Mouse (Mus musculus) ovary, postnatal 14 days (tissue): Measurements from ENCODE around the gene Gucy2e.

Experiments used
- DNase-seq: peaks from one replicate; pipeline ENCODE4 v3.0.0; 2022; ENCODE audit warnings: low spot score

Gene Gucy2e

DNA sequence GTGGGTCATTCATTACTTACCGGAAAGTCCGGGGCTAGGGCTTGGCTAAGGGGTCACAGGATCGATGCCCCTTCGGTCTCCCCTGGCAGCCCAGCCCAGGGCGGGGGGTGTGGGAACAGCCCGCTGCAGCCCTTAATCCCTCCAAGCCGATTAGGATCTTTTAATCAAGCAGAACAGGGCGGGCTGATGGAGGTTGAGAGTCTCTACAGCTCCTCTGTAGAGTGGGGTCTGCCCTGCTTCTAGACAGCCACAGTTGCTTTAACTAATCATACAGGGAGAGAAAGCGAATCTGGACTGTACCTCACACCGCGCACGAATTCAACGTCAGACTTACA is at the start of gene Gucy2e:
Gene Gucy2e, minus strand, starts transcription at position 111 of the 335 bp plus-strand sequence.
- no peak for DNase-seq

DNA sequence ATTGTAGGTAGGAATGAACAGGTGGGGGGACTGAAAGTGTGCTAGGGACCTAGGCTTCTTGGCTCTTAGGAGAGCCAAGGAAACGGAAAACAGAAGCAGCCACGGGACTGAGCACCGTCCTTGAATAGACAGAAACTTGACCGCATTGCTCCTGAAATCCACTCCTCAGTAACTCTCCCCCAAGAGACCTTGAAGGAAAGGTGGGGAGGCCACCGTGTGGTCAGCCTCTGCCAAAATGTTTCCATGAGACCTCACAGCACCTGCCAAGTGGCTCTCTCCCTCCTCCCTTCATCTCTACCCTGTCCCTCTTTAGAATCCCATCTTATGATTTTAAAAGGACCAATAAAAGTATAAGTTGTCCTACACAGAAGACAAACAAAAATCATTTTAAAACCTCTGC is 40.4 kb upstream of the Gucy2e start:
- DNase-seq = no peak

DNA sequence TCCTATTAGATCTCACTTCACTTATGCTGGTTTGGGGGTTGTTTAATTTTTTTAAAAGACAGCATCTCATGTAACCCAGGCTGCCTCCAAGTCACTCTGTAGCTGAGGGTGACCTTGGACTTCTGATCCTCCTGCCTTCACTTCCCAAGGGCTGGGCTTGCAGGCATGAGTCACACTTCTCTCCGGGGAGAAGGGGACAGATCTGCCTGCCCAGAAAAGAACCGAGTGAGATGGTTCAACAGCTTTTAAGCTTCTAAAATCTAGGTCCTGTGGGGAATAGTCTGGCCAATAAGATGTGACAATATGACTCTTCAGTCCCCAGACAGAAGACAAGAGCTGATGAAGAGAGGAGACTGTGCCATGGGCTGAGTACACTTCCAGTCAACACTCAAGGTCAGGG is 39.2 kb upstream of the Gucy2e start:
- no peak for DNase-seq

DNA sequence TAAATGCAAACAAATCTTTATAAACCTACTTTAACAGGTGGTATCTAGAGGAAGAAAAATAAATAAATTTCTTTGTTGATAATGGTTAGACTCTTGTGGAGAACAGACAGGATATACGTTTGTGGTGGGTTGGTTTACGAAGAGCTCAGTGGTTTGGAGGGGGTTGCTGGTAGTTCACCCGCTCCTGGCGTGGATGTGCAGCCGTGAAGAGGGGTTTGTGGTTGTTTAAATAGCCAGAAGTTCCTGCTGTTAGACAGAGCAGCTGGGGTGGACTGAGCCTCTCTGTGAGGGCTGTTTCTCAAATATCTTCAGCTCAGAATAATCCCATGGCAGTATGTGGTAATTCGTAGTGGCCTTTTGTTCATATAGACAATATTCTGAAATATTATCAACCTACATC is 38.8 kb upstream of the Gucy2e start:
- no peak for DNase-seq

DNA sequence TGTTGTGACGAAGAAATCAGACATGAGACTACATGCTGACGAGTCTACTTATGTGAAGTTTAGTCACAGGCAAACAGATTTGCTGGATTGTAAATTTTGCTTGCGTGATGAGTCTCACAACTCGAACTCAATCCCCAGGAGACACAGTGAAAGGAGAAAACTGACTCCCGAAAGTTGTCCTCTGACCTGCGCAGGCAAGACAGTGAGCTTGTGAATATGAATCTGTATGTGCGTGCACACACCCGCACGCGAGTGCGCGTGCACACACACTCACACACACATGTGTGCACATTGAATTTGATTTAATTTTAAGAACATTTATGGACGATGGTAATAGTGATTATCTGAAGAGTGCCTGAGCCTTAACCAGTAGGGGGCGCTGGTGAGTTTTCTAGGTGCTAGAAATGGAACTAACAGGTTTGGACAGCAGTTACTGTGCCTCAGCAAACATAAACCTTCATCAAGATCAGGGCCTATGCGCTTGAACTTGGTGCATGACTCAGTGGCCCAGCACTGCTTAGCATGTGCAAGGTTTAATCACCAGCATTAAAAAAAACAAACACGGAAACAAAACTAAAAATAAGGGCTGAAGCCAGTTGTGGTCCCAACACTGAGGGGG is 35.4 kb upstream of the Gucy2e start:
- peak; percentile 75 for DNase-seq

DNA sequence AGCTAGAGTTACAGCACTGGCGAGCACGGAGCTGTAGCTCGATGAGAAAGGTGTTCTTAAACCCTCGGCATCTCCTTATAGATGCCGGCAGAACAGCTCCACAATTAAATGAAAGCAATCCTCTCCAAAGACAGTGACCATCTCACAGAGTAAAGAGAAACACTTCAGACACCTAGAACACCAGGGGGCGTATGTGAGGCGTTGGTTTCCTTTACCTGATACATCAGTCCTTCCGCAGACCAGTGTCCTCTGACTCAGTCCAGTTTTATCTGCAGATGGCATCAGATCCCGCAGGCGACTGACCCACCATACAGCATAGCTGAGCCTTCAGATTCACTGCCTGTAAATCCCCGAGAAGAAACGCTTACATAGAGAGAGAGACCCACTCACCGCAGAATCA is 32.7 kb upstream of the Gucy2e start:
- peak; percentile 68 for DNase-seq

DNA sequence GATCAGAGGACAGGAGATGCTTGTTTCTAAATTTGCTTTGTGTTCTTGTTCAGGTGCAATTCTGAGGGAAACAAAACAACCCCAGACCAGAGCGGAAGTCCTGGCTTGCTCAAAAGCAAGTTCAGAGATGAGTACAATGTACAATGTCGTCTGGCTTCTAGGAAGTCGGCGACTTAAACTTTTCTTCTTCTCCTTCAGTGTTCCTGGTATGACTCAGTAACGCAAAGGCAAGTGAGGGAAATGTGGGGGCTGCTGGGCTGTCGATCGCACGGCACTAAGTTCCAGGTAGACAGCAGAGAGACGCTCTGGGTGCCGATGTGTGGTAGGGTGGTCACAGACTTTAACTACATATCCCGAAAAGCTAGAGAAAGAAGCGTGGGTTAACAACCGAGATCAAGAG is 31.3 kb upstream of the Gucy2e start:
- DNase-seq = no peak

DNA sequence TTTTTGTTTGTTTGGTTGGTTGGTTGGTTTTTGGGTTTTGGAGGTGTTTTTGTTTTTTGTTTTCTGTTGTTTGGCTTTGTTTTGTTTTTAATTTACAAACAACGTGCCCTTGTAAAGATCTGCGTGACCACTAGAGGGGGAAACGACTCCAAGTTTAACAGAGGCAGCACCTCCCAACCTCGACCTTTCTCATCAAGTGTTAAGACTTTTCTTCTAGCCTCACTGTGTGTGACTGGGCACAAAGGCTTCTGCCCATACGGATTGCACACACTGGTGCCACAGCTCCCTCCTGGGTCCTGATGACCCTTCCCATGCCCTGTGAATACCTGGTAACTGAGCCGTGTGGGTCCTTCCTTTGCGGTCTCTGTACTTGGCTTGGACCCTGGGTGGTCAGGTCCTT is 30.5 kb upstream of the Gucy2e start:
- DNase-seq = no peak

DNA sequence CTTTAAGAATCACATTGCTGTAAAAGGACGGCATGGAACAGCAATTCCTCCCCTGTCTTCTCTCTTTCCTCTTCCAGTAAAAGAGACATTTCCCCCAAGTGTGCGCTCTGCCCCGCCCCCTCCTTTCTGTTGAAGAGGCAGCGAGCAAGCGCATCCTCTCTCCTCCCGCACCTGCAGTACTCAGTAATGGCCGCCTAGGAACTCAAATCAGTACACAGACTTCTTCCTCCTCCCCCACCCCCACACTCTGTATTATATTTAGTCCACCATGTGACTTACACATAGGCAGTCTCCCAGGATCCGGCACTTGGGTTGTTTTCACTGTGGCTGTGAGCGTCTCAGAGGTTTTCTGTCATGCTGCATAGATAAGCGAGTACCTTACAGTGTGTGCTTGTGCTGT is 29.4 kb upstream of the Gucy2e start:
- DNase-seq = no peak

DNA sequence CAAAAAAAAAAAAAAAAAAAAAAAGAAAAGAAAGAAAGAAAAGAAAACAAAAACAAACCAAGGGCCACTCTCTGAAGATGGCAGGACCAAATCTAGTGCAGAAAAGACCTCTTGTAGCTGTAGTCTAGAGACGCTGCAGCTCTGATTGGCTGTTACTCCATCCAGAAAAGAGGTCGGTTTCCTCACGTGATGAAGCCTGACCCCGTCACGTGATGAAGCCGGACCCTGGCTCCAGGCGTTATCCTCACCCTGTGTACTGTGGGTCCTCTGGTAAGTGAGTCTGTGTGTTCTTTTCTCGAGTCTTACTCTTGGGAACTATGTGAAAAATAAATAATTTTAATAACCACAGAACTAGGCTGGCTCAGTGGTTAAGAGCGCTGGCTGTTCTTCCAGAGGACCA is 28.6 kb upstream of the Gucy2e start:
- no peak for DNase-seq

DNA sequence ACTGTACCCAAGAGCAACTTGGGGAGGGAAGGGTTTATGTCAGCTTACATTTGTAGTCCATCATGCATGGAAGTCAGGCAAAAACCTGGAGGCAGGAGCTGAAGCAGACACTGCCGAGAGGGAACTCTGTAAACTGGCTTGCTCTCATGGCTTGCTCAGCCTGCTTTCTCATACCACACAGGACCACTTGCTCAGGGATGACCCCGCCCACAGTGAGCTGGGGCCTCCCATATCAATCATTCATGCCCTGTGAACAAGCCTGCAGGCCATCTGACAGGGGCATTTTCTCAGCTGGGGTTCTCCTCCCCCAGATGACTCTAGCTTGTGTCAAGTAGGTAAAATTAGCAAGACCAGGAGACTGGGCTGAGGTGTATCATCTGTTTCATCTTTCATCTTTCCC is 27.4 kb upstream of the Gucy2e start:
- DNase-seq = no peak

DNA sequence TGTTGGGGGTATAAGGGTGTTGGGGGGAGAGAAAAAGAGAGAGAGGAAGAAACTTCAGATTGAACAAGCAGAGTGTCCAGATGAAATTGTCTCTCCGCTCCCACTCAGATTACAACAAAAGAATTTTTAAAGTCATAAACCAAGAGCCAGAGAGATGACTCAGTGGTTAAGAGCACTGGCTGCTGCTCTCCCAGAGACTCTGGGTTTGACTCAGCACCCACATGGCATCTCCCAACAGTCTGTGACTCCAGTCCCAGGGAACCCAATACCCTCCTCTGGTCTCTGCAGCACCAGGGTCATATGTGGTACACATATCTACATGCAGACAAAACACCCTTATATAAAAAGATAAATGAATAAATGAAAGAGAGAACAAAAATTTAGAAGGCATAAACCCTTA is 23.3 kb upstream of the Gucy2e start:
- no peak for DNase-seq

DNA sequence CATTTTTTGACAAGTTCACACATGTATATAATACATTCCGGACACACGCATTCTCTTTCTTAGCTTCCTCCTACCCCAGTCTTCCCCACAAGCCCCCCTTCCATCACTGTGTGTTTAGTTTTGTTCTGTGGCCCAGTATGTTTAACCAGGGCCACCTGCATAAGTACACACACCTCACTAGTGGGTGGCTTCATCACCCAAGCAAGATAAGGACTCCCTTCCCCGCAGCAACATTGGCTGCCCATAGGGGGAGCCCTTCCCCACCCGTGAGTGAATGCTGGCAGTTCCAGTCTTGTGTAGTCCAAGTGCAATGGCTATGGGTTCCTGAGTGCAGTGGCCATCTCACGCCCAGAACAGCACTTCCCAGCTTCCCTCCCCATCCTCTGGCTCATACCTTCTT is 21.5 kb upstream of the Gucy2e start:
- DNase-seq = no peak

DNA sequence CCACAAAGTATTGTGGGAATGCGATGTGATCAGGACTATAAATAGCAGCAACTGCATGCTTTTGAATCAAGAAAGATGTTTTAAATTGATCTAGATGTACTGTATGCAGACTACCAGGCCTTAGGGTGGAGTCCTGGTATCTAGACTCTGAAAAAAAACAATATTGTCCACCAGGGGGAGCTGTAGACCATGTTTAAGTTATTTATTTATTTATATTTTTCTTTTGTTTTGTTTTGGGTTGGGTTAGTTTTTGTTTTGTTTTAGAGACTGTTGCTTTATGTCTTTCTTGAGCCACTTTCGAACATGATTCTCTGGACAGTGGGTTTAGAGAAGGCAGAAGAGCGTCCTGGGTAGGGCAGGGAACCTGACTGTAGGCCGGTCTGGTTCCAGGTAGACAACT is 21.0 kb upstream of the Gucy2e start:
- DNase-seq = peak; percentile 42

DNA sequence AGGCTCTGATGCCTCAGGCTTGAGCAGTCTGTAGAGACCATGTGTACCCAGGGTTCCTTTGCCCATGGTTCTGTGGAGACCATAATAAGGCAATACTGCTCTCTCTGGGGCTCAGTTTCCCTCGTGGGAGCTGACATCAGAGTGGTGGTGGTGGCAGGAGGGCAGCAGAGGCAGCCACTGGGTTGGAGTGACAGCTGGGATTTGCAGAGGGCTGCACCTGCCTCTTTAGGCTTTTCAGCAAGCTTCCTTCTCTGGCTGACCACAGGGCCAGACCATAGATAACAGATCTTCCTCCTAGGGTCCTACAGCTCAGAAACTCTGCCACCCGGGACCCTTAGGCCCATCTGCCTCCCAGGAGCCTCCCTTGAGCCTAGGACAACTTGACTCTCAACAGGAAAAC is 20.2 kb upstream of the Gucy2e start:
- no peak for DNase-seq

DNA sequence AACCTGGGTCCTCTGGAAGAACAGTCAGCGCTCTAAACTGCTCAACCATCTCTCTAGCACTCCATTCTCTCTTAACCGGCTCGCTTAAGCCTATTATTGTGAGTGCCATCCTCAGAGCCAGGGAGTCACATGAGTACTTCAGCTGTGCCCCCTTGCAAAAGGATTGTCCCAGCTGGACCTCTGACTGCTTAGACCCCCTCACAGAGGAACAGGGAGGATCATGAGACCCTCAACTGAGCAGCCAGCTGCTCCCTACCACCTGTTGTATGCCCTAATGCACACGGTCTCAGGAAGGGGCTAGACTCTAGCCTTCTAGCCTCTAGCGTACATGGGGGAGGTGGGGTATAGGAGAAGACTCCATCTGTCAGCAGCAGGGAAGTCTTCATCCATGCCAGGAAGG is 18.0 kb upstream of the Gucy2e start:
- DNase-seq = no peak

DNA sequence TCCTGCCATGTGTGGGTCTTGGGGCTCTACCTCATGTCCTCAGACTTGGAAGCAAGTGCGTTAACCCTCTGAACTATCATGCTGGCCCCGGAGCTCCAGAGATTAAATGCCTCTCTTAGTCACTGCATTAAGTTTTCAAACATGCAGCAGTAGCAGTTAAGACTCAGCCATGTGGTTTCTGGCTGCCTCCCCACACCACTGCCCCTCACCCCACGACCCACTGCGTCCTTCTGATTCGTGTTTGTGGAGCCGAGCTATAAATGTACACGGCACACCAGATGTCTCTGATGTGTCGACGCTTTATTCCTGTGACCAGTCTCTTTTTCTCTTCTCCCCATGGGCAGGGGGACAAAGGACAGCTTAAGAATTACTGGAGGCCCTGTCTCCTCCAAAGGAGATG is 16.3 kb upstream of the Gucy2e start:
- no peak for DNase-seq

DNA sequence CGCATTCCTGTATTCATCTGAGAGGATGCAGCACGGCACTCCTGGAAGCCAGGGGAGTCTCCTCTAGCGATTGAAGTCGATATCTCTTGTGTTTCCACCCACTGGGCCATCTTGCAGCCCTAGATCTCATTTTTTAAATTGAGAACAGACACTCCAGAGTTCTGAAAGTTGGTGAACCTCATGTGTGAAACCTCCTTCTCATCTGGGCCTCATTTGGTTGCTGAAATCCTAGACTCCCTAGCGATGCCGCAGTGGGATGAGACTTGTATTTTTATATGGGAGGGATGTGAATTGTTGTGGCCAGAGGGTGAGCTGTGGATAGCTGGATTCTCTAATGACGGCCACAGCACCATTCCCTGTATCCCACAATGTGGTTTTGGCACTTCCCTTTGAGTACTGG is 15.1 kb upstream of the Gucy2e start:
- no peak for DNase-seq

DNA sequence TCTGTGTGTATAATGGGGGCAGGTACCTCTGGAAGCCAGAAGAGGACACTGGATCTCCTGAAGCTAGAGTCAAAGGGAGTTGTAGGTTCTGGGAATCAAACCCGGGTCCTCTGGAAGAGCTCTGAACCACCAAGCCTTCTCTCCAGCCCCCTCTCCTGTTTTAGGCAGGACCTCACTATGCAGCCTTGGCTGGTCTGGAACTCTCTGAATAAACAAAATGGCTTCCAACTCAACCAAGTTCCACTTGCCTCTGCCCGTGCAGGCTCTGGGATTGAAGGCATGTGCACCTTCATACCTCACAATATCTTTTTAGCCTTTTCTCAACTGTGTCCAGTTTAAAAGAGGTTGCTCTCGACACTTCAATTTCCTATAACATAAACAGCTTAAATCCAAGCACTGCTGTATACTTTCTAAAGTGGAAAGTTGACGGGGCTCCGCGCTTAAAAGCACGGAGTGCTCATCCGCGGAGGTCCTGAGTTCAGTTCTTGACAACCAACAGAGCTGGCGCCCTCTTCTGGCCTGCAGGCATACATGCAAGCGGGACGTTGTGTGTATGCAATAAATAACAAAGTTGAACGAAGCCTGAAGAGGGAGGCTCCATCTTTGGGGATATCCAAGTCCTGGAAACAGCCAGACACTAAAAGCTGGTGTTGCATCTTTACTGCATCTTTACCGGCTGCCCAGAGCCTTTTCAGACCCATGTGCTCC is 14.5 kb upstream of the Gucy2e start:
- DNase-seq = no peak

DNA sequence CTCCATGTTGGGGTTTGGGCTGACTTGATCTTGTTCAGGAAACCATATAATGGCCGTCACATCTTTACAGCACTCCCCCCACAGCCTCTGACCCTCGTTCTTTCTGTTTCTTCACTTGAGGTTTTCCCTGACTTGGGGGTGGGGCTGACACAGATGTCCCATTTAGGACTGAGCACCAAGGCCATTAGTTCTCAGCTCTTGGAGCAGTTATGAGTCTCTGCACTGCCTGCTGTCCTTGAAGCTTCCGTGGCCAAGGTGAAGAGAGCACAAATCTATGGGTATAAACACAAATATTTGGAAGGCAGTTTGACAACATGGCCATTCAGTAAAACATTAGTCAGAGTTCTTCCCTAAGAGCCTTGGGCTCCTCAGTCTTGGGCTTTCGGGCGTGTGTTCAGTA is 13.3 kb upstream of the Gucy2e start:
- DNase-seq = no peak

DNA sequence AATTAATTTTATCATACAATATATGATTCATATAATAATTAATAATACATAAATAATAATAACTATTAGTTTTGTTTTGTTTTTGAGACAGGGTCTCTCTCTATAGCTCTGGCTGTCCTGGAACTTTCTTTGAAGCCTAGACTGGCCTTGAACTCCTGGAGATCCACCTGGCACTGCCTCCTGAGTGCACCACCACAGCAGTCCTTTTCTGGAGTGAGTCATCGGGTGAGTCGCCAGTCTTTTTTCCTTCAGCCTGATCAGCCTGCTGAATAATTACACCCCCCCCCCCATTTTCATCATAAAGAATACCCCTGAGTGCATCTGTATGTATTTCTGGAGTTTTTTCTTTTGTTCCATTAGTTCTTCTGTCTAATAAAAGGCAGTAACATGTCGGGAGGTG is 12.3 kb upstream of the Gucy2e start:
- no peak for DNase-seq

DNA sequence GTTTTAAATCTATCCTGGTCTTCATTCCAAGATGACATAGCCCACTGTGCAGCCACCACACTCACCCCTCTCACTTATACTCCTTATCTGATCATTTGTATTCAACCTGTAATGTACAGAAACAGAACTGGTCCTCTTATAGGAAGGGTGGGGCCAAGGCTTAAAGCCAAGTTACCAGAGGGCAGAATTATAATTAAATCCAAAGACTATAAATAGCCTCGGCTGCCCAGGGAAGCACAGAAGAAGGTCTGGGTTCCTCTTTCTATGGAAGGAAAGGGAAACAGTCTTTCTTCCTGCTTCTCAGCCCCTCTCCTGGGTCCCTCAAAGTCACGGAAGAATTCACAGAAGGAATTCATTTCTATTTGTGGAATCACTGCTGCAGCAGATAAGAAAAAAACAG is 8.8 kb upstream of the Gucy2e start:
- no peak for DNase-seq

DNA sequence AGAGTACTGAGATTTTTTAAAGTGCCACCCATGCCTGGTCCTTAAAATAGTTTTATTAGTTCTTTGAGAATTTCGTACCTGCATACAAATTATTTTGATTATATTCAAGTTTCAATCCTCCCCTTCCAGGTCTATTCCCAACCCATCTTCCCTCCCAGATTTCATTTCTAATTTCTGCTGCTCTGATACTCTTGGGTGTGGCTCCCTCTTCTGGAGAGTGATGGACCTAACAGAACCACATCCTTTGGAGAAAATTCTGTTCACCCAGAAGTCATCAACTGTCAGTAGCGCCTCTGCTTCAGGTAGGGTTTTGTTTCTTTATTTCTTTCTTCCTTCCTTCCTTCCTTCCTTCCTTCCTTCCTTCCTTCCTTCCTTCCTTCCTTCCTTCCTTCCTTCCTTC is 8.1 kb upstream of the Gucy2e start:
- peak; percentile 35 for DNase-seq
